In genomic region chr16:38902111-38902778, GRCm38 (mm10) we compare ENCODE assay signal across 8 mouse cellular contexts. TPM values are rescaled to one million over a fixed set of nuclear protein-coding genes. Genes with fewer than 3 reads are reported as not detected.
DNase-seq lines count a peak whose midpoint lies in the region; ATAC-seq lines count a peak whose summit lies in the region.

No protein-coding gene starts in this region.

- peak; percentile 78 for DNase-seq in adrenal gland, adult 8-10 months
- DNase-seq in embryo, embryonic 11 days = peak; percentile 94
- peak; percentile 89 to 90 for DNase-seq in gastrocnemius, postnatal 4 days (ENCODE audit: low spot score in 2 of 2)
- DNase-seq in left cerebral cortex, postnatal 25 days (ENCODE audit: low spot score in 2 of 2) = peak; percentile 90 to 91
- DNase-seq in midbrain, embryonic 10.5 days (ENCODE audit: low spot score) = peak; percentile 91
- peak; percentile 79 to 85 for DNase-seq in right cerebral cortex, postnatal 36 days (ENCODE audit: low spot score in 2 of 2)
- peak; percentile 90 for DNase-seq in yolk sac, embryonic 10.5 days (ENCODE audit: low spot score)

- H3K36me3 ChIP-seq in intestine, embryonic 15.5 days = no peaks in the 10 kb centered on the region
- no peaks in the 10 kb centered on the region for H3K36me3 ChIP-seq in midbrain, embryonic 10.5 days

- intact Hi-C loops in left cerebral cortex, postnatal 25 days (cut with DNase I) = loop anchor here (2.0 kb wide), 4 partner anchors 45 to 151 kb away; no protein-coding TSS in a partner anchor

- peaks cover 21% of the 10 kb centered on the region; the same call in 1 of the 2 replicates for H3K27me3 ChIP-seq in intestine, embryonic 15.5 days (replicated peaks)
- H3K27me3 ChIP-seq in midbrain, embryonic 10.5 days (ENCODE audit: low read depth, poor library complexity, severe bottlenecking) = peaks cover 58% of the 10 kb centered on the region

- H3K4me2 ChIP-seq in intestine, embryonic 15.5 days (replicated peaks) = peak overlapping the region; percentile 97

- 0 out of 2 replicates have a peak overlapping the region, but pooled peaks have one; percentile 56 for H3K27ac ChIP-seq in intestine, embryonic 15.5 days
- H3K27ac ChIP-seq in midbrain, embryonic 10.5 days (replicated peaks) = peak overlapping the region; percentile 92

- WGBS in intestine, embryonic 15.5 days = under 1% methylated on average over 67 of the region's 71 CpGs
- under 1% methylated on average over 44 of the region's 71 CpGs for WGBS in midbrain, embryonic 10.5 days

- H3K9ac ChIP-seq in intestine, embryonic 15.5 days = peak overlapping the region; percentile 62

- H3K4me1 ChIP-seq in intestine, embryonic 15.5 days (replicated peaks) = peaks cover 4% of the 10 kb centered on the region; the same call in 1 of the 2 replicates
- peaks cover 27% of the 10 kb centered on the region for H3K4me1 ChIP-seq in midbrain, embryonic 10.5 days

- H3K4me3 ChIP-seq in intestine, embryonic 15.5 days (replicated peaks) = peak overlapping the region; percentile 69
- H3K4me3 ChIP-seq in midbrain, embryonic 10.5 days = peak overlapping the region; percentile 80

- no peaks in the 10 kb centered on the region for H3K9me3 ChIP-seq in intestine, embryonic 15.5 days
- no peaks in the 10 kb centered on the region for H3K9me3 ChIP-seq in midbrain, embryonic 10.5 days (replicated peaks)

- peak; percentile 98 for ATAC-seq in intestine, embryonic 15.5 days

RNA-seq across cellular contexts. Expression of gene Igsf11, which starts 9.8 kb away (rescaled TPM):
- 10 to 100 TPM in 2 of 4 experiments, 1 to 10 TPM in 2; 3.4 to 21.5 (median 13.5) TPM for total RNA-seq in adrenal gland, adult 8-10 months (2022)
- 1 to 10 TPM; 2.3 to 2.4 TPM for total RNA-seq in gastrocnemius, postnatal 4 days (2021)
- polyA plus RNA-seq in intestine, embryonic 15.5 days (2015; fragmentation: Nextera tagmentation; extraction: Ambion mirVana) = 1.7 TPM in 2 replicates
- total RNA-seq in left cerebral cortex, postnatal 25 days (2021) = 10 to 100 TPM; 38.3 to 46.5 TPM
- 1.5 and 2.1 TPM in 2 replicates for polyA plus RNA-seq in midbrain, embryonic 10.5 days (2016; fragmentation: Nextera tagmentation; extraction: Ambion mirVana)

Comparison
In these comparisons a context has a peak if more than half of its experiments do, and no peak if none do; other contexts are left out.
1. Peak in every context shown above with its lines: DNase-seq, ATAC-seq, H3K4me3 ChIP-seq and H3K27ac ChIP-seq.